Mouse (Mus musculus): ENCODE measurements around the gene Kynu.

Gene Kynu

GRCm38 (mm10) chr2:43646962-43647361, 91.8 kb downstream of the Kynu start:
- DNase-seq (ENCODE audit: low spot score in 2 of 2), result no peak

- DNase-seq (ENCODE audit: low spot score in 2 of 2), result no peak
These were observed 114.5 kb downstream of the Kynu start for GRCm38 (mm10) chr2:43669588-43669987.

- peak; percentile 42 to 58 for DNase-seq (ENCODE audit: low spot score in 2 of 2)
These were observed 118.5 kb downstream of the Kynu start for GRCm38 (mm10) chr2:43673619-43674018.

- no peak for DNase-seq (ENCODE audit: low spot score in 2 of 2)
These were observed 119.0 kb downstream of the Kynu start for GRCm38 (mm10) chr2:43674098-43674497.

GRCm38 (mm10) chr2:43675277-43675676, 120.1 kb downstream of the Kynu start:
- no peak for DNase-seq (ENCODE audit: low spot score in 2 of 2)

GRCm38 (mm10) chr2:43690402-43690801, 135.3 kb downstream of the Kynu start:
- DNase-seq (ENCODE audit: low spot score in 2 of 2), result no peak

- DNase-seq (ENCODE audit: low spot score in 2 of 2), result no peak
These were observed 136.2 kb downstream of the Kynu start for GRCm38 (mm10) chr2:43691290-43691689.

GRCm38 (mm10) chr2:43695635-43696034, 140.5 kb downstream of the Kynu start:
- no peak for DNase-seq (ENCODE audit: low spot score in 2 of 2)

- no peak for DNase-seq (ENCODE audit: low spot score in 2 of 2)
These were observed 157.5 kb downstream of the Kynu start for GRCm38 (mm10) chr2:43712611-43713138.

GRCm38 (mm10) chr2:43722446-43723103, 167.4 kb downstream of the Kynu start:
- DNase-seq (ENCODE audit: low spot score in 2 of 2), result peak; percentile 45 to 61

GRCm38 (mm10) chr2:43723104-43723541, 168.0 kb downstream of the Kynu start:
- no peak for DNase-seq (ENCODE audit: low spot score in 2 of 2)

- no peak for DNase-seq (ENCODE audit: low spot score in 2 of 2)
These were observed 172.1 kb downstream of the Kynu start for GRCm38 (mm10) chr2:43727181-43727580.

GRCm38 (mm10) chr2:43727693-43728092, 172.6 kb downstream of the Kynu start:
- peak; percentile 75 to 76 for DNase-seq (ENCODE audit: low spot score in 2 of 2)

GRCm38 (mm10) chr2:43728831-43729230, 173.7 kb downstream of the Kynu start:
- DNase-seq (ENCODE audit: low spot score in 2 of 2), result no peak

Measured in spleen, postnatal 36 days (tissue).